Mouse (Mus musculus): ENCODE measurements around the gene Zfp653.

The Zfp653 gene

GRCm38 (mm10) chr9:22017208-22017825 lies 53.9 kb downstream of the Zfp653 start:
- DNase-seq: no peak

DNA sequence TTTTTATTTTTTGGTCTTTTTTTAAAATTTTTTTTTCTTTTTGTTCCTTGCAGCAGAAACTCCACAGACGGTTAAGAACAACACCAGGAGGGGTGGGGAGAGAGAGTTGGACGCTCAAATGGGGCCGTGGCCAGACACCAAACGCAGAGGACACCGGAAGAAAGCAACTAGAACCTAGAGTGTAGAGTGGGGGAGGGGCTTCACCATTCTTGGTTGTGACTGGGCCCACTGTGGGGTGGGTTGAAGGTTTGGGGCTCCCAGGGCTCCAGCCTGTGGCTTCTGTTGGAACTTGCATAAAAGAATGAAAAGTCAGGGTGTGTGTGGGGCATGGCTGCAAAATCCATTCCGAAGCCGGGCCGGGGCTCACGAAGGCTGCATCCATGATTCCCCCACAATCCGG lies 54.9 kb downstream of the Zfp653 start:
- no peak for DNase-seq

DNA sequence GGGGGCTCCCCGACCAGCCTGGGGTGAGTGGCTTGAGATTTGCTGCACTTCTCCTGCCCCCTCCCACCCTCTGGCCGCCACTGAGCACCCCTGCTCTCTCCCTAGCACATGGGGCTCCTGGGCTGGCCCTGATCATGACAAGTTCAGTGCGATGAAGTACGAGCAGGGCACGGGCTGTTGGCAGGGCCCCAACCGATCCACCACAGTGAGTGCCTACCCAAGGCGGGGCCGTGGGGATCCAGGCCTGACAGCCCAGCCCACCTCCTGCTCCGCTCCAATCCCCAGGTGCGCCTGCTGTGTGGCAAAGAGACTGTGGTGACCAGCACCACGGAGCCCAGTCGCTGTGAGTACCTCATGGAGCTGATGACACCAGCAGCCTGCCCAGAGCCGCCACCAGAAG lies 58.4 kb downstream of the Zfp653 start:
- DNase-seq: no peak

GRCm38 (mm10) chr9:22011055-22011454 lies 60.1 kb downstream of the Zfp653 start:
- no peak for DNase-seq
